15 mouse cellular contexts compared by ENCODE assay signal in the genomic region with DNA sequence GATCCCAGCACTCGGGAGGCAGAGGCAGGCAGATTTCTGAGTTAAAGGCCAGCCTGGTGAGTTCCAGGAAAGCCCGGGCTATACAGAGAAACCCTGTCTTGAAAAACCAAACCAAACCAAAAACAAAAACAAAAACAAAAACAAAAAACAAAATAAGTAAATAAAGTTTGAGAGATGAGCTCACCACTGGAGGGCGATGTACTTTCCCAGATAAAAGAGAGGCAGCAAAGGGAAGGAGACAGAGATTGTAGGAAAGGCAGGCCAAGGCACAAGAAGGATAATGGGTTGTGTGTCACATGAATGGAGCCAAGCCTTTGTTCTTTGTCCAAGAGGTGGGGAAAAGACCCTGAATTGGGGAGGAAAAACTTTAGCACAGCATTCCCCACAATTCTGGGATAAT.
"Had no signal": no experiment of that assay in that cellular context is flagged by ENCODE, and none has a peak within 500 bp of the region (broad histone marks: within the 10 kb centered on the region; RNA-seq: fewer than 3 reads in every experiment).

No protein-coding gene starts in this region.

- H3K27ac ChIP-seq: kidney, embryonic 15.5 days; limb, embryonic 10.5 days; macrophage; neural tube, embryonic 15.5 days had no signal

- H3K4me3 ChIP-seq: kidney, embryonic 15.5 days; limb, embryonic 10.5 days; megakaryocyte, embryonic 14.5 days; myocyte; neural tube, embryonic 15.5 days had no signal

- H3K4me1 ChIP-seq: kidney, embryonic 15.5 days; megakaryocyte, embryonic 14.5 days; neural tube, embryonic 15.5 days had no signal

- H3K36me3 ChIP-seq: kidney, embryonic 15.5 days; limb, embryonic 10.5 days; neural tube, embryonic 15.5 days had no signal

- H3K4me2 ChIP-seq: kidney, embryonic 15.5 days; liver, embryonic 11.5 days; lung, embryonic 14.5 days; midbrain, embryonic 11.5 days; neural tube, embryonic 15.5 days had no signal

- DNase-seq: kidney, adult 18-20 months; lung, embryonic 14.5 days; lung, postnatal 10 days; right cerebral cortex, postnatal 4 days; spleen, adult 18-20 months; thymus, adult 18-20 months; thymus, postnatal 14 days had no signal

- H3K27me3 ChIP-seq: kidney, embryonic 15.5 days; neural tube, embryonic 15.5 days had no signal

- H3K9me3 ChIP-seq: kidney, embryonic 15.5 days; limb, embryonic 10.5 days; megakaryocyte, embryonic 14.5 days; neural tube, embryonic 15.5 days had no signal

- H3K9ac ChIP-seq: kidney, embryonic 15.5 days; lung, embryonic 14.5 days; neural tube, embryonic 15.5 days had no signal
